Mouse (Mus musculus) heart, adult 2 months (tissue): Measurements from ENCODE around the gene Gpr107. TPM values are rescaled to one million over a fixed set of nuclear protein-coding genes. Genes with fewer than 3 reads are reported as not detected.

Source experiments
- DNase-seq, 2 experiments: peaks; one replicate each; pipeline ENCODE4 v3.0.0; 2021
- H3K27ac ChIP-seq: fragments of 200-600 bp; 2 replicates; pipeline ENCODE4 v1.8.1; 2022
- H3K27me3 ChIP-seq: fragments of 200-500 bp; 2 replicates; pipeline ENCODE4 v1.6.1; 2012; ENCODE audit warnings: mild to moderate bottlenecking, low read length, inconsistent platforms, mixed read lengths; ENCODE audit not compliant: control insufficient read depth, insufficient read depth
- H3K36me3 ChIP-seq: fragments of 200-500 bp; 2 replicates; pipeline ENCODE4 v1.6.1; 2012; ENCODE audit warnings: low read length, inconsistent platforms; ENCODE audit not compliant: control insufficient read depth, insufficient read depth
- H3K4me1 ChIP-seq: fragments of 200-500 bp; 2 replicates; pipeline ENCODE4 v1.6.1; 2011; ENCODE audit warnings: low read length; ENCODE audit not compliant: control insufficient read depth, insufficient read depth
- H3K4me3 ChIP-seq: fragments of 200-600 bp; 2 replicates; pipeline ENCODE4 v1.8.1; 2022
- H3K79me2 ChIP-seq: fragments of 200-500 bp; replicated peaks from 2 replicates; pipeline ENCODE4 v1.6.1; 2012; ENCODE audit warnings: mild to moderate bottlenecking, inconsistent platforms, low read length, moderate library complexity, mixed read lengths; ENCODE audit not compliant: control insufficient read depth, insufficient read depth
- H3K9ac ChIP-seq: fragments of 200-500 bp; 2 replicates; pipeline ENCODE4 v1.6.1; 2012; ENCODE audit warnings: low read depth, mild to moderate bottlenecking, control low read depth, inconsistent platforms, low read length, mixed read lengths
- CTCF ChIP-seq: fragments of 200-600 bp; IDR thresholded peaks from 2 replicates; pipeline ENCODE4 v1.8.1; 2022; ENCODE audit warnings: antibody characterized with exemption, mild to moderate bottlenecking, moderate library complexity
- EP300 ChIP-seq: fragments of 200-500 bp; IDR thresholded peaks from 2 replicates; pipeline ENCODE4 v1.6.1; 2011; ENCODE audit warnings: low read depth, low read length, control low read depth; ENCODE audit not compliant: insufficient read depth
- POLR2A ChIP-seq: fragments of 200-500 bp; IDR thresholded peaks from 2 replicates; pipeline ENCODE4 v1.6.1; 2011; ENCODE audit warnings: mild to moderate bottlenecking, low read depth, low read length, control low read depth; ENCODE audit not compliant: insufficient read depth
- WGBS: fragments of 180-500 bp; shearing (Covaris S2); methylation state at CpG from one replicate; pipeline ENCODE4 v1.1.7; 2018; 5-methylcytosine and 5-hydroxymethylcytosine counted together
- intact Hi-C: fragments of 180-260 bp; cut with DNase I; formaldehyde crosslinking; loops from one replicate; pipeline ENCODE4 v1.15.1; 2025
- polyA plus RNA-seq: library from polyadenylated mRNA; depleted of rRNA; stranded (reverse); fragments of >200 nt; gene quantifications from 2 replicates; pipeline ENCODE4 v1.2.3, GENCODE M21; 2012
- total RNA-seq, 2 experiments: library from RNA; stranded (reverse); gene quantifications; 2 replicates each; pipeline ENCODE4 v1.2.3; 2021

The Gpr107 gene
- total and polyA plus RNA-seq, 3 experiments: 16.0 to 30.9 (median 29.0) TPM

GRCm38 (mm10) chr2:31144901-31145300 lies 7.2 kb upstream of the Gpr107 start:
- no peak for DNase-seq
- Histone ChIP-seq H3K27ac (no peak overlapping the region), H3K4me1 (peaks cover 5% of the 10 kb centered on the region), H3K36me3 (no peaks in the 10 kb centered on the region), H3K79me2 (peaks cover 2% of the 10 kb centered on the region; the same call in 1 of the 2 replicates), H3K27me3 (no peaks in the 10 kb centered on the region), H3K9ac (no peak overlapping the region), H3K4me3 (no peak overlapping the region)
- intact Hi-C loops: loop anchor here (5.0 kb wide), 1 partner anchor 38 kb away; no protein-coding TSS in a partner anchor
- no peak for TF ChIP-seq POLR2A
- TF ChIP-seq CTCF: no peak
- TF ChIP-seq EP300: no peak
- 57% methylated on average over 1 of the region's 1 CpGs for WGBS

- Histone ChIP-seq H3K27me3 (no peaks in the 10 kb centered on the region), H3K27ac (no peak overlapping the region), H3K4me3 (no peak overlapping the region), H3K4me1 (peaks cover 3% of the 10 kb centered on the region), H3K36me3 (peaks cover 3% of the 10 kb centered on the region; the same call in 1 of the 2 replicates), H3K9ac (no peak overlapping the region), H3K79me2 (no peaks in the 10 kb centered on the region)
- intact Hi-C loops: no loop called here
- TF ChIP-seq POLR2A (no peak), EP300 (no peak)
- WGBS: 84% methylated on average over 7 of the region's 7 CpGs
- no peak for DNase-seq
These were observed 5.1 kb upstream of the Gpr107 start for GRCm38 (mm10) chr2:31147054-31147453.

- intact Hi-C loops: no loop called here
- TF ChIP-seq POLR2A (no peak), CTCF (peak; percentile 70)
These were observed 1.4 kb upstream of the Gpr107 start for GRCm38 (mm10) chr2:31150762-31151161.

GRCm38 (mm10) chr2:31156846-31157245 lies 4.7 kb downstream of the Gpr107 start:
- Histone ChIP-seq H3K4me3 (no peak overlapping the region), H3K27me3 (no peaks in the 10 kb centered on the region), H3K79me2 (peaks cover 5% of the 10 kb centered on the region), H3K36me3 (peaks cover 2% of the 10 kb centered on the region; the same call in 1 of the 2 replicates), H3K9ac (no peak overlapping the region), H3K4me1 (no peaks in the 10 kb centered on the region; the same call in 1 of the 2 replicates), H3K27ac (no peak overlapping the region)
- no peak for DNase-seq
- no peak for TF ChIP-seq EP300
- no peak for TF ChIP-seq CTCF
- no peak for TF ChIP-seq POLR2A
- 66% methylated on average over 3 of the region's 3 CpGs for WGBS
- intact Hi-C loops: no loop called here

More at GRCm38 (mm10) chr2:31150762-31151161, 1.4 kb upstream of the Gpr107 start:
- Histone ChIP-seq H3K79me2 (peaks cover 1% of the 10 kb centered on the region), H3K4me3 (no peak overlapping the region), H3K27me3 (no peaks in the 10 kb centered on the region), H3K4me1 (no peaks in the 10 kb centered on the region; the same call in 1 of the 2 replicates), H3K36me3 (peaks cover 5% of the 10 kb centered on the region; the same call in 1 of the 2 replicates), H3K9ac (no peak overlapping the region), H3K27ac (no peak overlapping the region)
- no peak for DNase-seq

GRCm38 (mm10) chr2:31160147-31160920 lies 8.2 kb downstream of the Gpr107 start:
- Histone ChIP-seq H3K36me3 (no peaks in the 10 kb centered on the region), H3K27ac (no peak overlapping the region), H3K4me3 (no peak overlapping the region), H3K79me2 (peaks cover 8% of the 10 kb centered on the region), H3K9ac (no peak overlapping the region), H3K27me3 (no peaks in the 10 kb centered on the region), H3K4me1 (peaks cover 11% of the 10 kb centered on the region)
- intact Hi-C loops: no loop called here
- TF ChIP-seq EP300 (no peak), CTCF (no peak), POLR2A (no peak)
- WGBS: 61% methylated on average over 10 of the region's 10 CpGs
- DNase-seq: no peak

GRCm38 (mm10) chr2:31161620-31162019 lies 9.5 kb downstream of the Gpr107 start:
- Histone ChIP-seq H3K27me3 (no peaks in the 10 kb centered on the region), H3K79me2 (peaks cover 6% of the 10 kb centered on the region), H3K36me3 (no peaks in the 10 kb centered on the region), H3K27ac (no peak overlapping the region), H3K9ac (no peak overlapping the region), H3K4me1 (peaks cover 15% of the 10 kb centered on the region), H3K4me3 (no peak overlapping the region)
- DNase-seq: no peak
- WGBS: 83% methylated on average over 4 of the region's 4 CpGs
- TF ChIP-seq EP300: no peak
- TF ChIP-seq POLR2A: no peak
- TF ChIP-seq CTCF: no peak
- intact Hi-C loops: no loop called here
